Mouse (Mus musculus): ENCODE measurements at regions not wholly inside any gene's neighbourhood (a gene's known extent, or its start where the extent isn't known, plus 50 kb on each side); places are given as distances from the start of the nearest gene placed in this dataset.

DNA sequence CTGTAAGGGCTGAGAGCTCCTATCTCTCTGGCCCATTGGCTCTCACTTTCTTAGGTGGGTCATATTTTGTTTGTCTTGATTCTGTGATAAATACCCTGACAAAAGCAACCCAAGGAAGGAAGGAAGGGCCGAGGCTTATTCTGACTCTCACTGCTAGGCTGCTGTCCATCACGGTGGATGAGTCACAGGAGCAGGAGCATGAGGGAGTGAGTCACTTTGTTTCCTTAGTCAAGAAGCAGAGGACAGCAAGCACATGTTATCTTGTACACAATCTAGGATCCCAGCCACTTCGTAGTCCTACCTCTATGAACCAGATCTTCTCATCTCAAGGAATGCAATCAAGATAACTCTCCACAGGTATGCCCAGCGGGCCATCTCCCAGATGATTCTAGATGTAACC, 69.9 kb downstream of the Atp6v1g3 start:
- no peaks in the 10 kb centered on the region for H3K36me3 ChIP-seq (ENCODE audit: control insufficient read depth, insufficient read depth, low read length)
- 85% methylated on average over 4 of the region's 4 CpGs for WGBS
- no peak overlapping the region for H3K27ac ChIP-seq (ENCODE audit: low read depth, low read length)
- H3K9ac ChIP-seq (replicated peaks; ENCODE audit: low read depth, low read length), result no peak overlapping the region
- no peaks in the 10 kb centered on the region for H3K27me3 ChIP-seq (ENCODE audit: control insufficient read depth, insufficient read depth, low read length)
- no peak overlapping the region for H3K4me3 ChIP-seq (ENCODE audit: low read depth, low read length)
- H3K9me3 ChIP-seq (ENCODE audit: control insufficient read depth, low read length), result no peaks in the 10 kb centered on the region
- H3K4me2 ChIP-seq (ENCODE audit: low read depth, low read length), result no peak overlapping the region
- H3K4me1 ChIP-seq (ENCODE audit: control insufficient read depth, insufficient read depth, low read length), result no peaks in the 10 kb centered on the region
- ATAC-seq (ENCODE audit: low read depth), result no peak

DNA sequence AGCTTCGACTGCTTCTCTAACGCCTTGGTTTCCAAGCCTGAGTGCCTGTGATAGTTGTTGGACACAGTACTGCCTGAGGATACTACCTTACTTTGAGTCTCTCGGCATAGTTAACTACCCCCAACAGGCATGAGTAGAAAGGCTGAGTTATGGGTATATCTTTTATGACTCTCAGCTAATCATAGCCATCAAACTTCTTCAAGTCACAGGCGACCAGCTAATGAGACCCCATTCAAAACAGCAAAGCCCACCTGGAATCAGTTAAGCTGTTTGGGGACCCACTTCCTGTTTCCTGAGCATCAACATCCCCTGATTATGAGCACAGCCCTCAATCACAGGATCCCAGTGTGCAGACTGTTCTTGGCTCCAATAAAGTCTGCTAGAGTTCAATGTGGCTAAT, 71.4 kb downstream of the Atp6v1g3 start:
- Histone ChIP-seq H3K9ac (replicated peaks; ENCODE audit: low read depth, low read length) (no peak overlapping the region), H3K4me2 (ENCODE audit: low read depth, low read length) (no peak overlapping the region), H3K4me1 (ENCODE audit: control insufficient read depth, insufficient read depth, low read length) (no peaks in the 10 kb centered on the region), H3K27ac (ENCODE audit: low read depth, low read length) (no peak overlapping the region), H3K9me3 (ENCODE audit: control insufficient read depth, low read length) (no peaks in the 10 kb centered on the region), H3K36me3 (ENCODE audit: control insufficient read depth, insufficient read depth, low read length) (no peaks in the 10 kb centered on the region), H3K27me3 (ENCODE audit: control insufficient read depth, insufficient read depth, low read length) (no peaks in the 10 kb centered on the region), H3K4me3 (ENCODE audit: low read depth, low read length) (no peak overlapping the region)
- ATAC-seq (ENCODE audit: low read depth), result no peak
- WGBS, result 78% methylated on average over 4 of the region's 4 CpGs

GRCm38 (mm10) chr1:138345992-138346391, 72.5 kb downstream of the Atp6v1g3 start:
- no peak overlapping the region for H3K9ac ChIP-seq (replicated peaks; ENCODE audit: low read depth, low read length)
- no peaks in the 10 kb centered on the region for H3K27me3 ChIP-seq (ENCODE audit: control insufficient read depth, insufficient read depth, low read length)
- no peak overlapping the region for H3K4me3 ChIP-seq (ENCODE audit: low read depth, low read length)
- WGBS, result 37% methylated on average over 10 of the region's 10 CpGs
- ATAC-seq (ENCODE audit: low read depth), result no peak; the same call in 1 of the 2 replicates
- no peak overlapping the region for H3K27ac ChIP-seq (ENCODE audit: low read depth, low read length)
- no peaks in the 10 kb centered on the region for H3K9me3 ChIP-seq (ENCODE audit: control insufficient read depth, low read length)
- peak overlapping the region; percentile 28; the same call in 1 of the 2 replicates for H3K4me2 ChIP-seq (ENCODE audit: low read depth, low read length)
- H3K36me3 ChIP-seq (ENCODE audit: control insufficient read depth, insufficient read depth, low read length), result no peaks in the 10 kb centered on the region
- no peaks in the 10 kb centered on the region for H3K4me1 ChIP-seq (ENCODE audit: control insufficient read depth, insufficient read depth, low read length)

DNA sequence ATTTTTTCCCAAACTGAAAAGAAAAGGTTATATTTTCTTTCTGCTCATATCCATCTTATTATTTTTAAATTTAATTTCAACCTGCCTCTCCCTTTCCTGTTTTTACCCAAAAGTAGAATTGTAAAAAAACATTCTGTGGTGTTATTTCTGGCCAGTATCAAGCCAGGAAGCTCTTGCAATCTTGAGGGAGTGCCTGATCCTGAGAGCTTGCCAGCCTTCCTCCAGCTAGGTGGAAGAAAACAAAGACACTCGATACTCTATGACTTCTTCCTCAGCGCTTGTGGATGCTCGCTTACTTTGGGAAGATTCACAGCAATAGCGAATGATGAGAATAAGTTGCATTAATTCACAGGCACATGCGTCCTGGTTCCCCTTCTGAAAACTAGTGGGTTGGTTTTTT, 73.4 kb downstream of the Atp6v1g3 start:
- no peaks in the 10 kb centered on the region for H3K36me3 ChIP-seq (ENCODE audit: control insufficient read depth, insufficient read depth, low read length)
- no peak overlapping the region for H3K4me3 ChIP-seq (ENCODE audit: low read depth, low read length)
- no peaks in the 10 kb centered on the region for H3K4me1 ChIP-seq (ENCODE audit: control insufficient read depth, insufficient read depth, low read length)
- 82% methylated on average over 5 of the region's 5 CpGs for WGBS
- no peaks in the 10 kb centered on the region for H3K27me3 ChIP-seq (ENCODE audit: control insufficient read depth, insufficient read depth, low read length)
- ATAC-seq (ENCODE audit: low read depth), result no peak
- no peak overlapping the region for H3K27ac ChIP-seq (ENCODE audit: low read depth, low read length)
- no peak overlapping the region for H3K9ac ChIP-seq (replicated peaks; ENCODE audit: low read depth, low read length)
- no peak overlapping the region for H3K4me2 ChIP-seq (ENCODE audit: low read depth, low read length)
- no peaks in the 10 kb centered on the region for H3K9me3 ChIP-seq (ENCODE audit: control insufficient read depth, low read length)

DNA sequence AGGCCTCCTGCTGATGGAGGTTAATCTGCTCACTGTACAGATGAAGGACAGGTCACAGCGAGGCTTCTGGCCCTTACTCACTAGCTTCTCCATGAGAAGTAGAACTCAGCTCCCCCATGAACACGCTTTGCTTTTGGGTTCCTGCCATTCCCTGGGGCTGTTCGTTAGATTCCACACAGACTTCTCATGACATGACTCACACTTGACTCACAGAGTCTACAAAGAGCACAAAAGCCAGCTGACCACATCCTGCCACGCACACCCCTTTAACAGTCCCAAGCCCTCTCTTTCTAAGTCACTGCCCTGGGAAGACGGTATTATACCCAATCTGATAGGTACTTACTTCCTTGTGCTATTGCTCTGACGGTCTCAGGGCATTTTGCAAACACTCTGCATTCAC, 74.9 kb downstream of the Atp6v1g3 start:
- 68% methylated on average over 6 of the region's 6 CpGs for WGBS
- no peak for ATAC-seq (ENCODE audit: low read depth)
- no peaks in the 10 kb centered on the region for H3K36me3 ChIP-seq (ENCODE audit: control insufficient read depth, insufficient read depth, low read length)

DNA sequence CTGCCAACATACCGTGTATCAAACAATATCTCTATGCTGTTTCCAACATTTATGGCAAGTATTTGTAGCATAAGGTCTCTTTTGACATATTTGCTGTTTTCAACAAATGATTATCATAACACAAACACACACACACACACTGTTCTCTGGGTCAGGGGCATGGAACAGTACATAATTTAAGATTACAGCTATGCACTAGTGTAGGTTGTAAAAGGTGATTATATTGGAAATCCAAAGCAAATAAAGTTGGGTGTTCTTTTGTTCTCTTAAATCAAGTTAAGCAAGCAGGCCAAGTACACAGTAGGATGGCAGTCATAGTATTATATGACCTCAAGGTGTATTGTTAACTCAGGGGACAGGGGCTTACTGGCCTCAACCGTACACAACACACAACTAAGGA, 75.6 kb downstream of the Atp6v1g3 start:
- H3K4me2 ChIP-seq (ENCODE audit: low read depth, low read length), result no peak overlapping the region
- no peaks in the 10 kb centered on the region for H3K4me1 ChIP-seq (ENCODE audit: control insufficient read depth, insufficient read depth, low read length)
- WGBS, result 87% methylated on average over 2 of the region's 2 CpGs
- H3K27ac ChIP-seq (ENCODE audit: low read depth, low read length), result no peak overlapping the region
- ATAC-seq (ENCODE audit: low read depth), result no peak
- H3K9ac ChIP-seq (replicated peaks; ENCODE audit: low read depth, low read length), result no peak overlapping the region
- no peaks in the 10 kb centered on the region for H3K9me3 ChIP-seq (ENCODE audit: control insufficient read depth, low read length)
- H3K27me3 ChIP-seq (ENCODE audit: control insufficient read depth, insufficient read depth, low read length), result no peaks in the 10 kb centered on the region
- no peaks in the 10 kb centered on the region for H3K36me3 ChIP-seq (ENCODE audit: control insufficient read depth, insufficient read depth, low read length)
- H3K4me3 ChIP-seq (ENCODE audit: low read depth, low read length), result no peak overlapping the region

More for the DNA sequence above, 74.9 kb downstream of the Atp6v1g3 start:
- no peak overlapping the region for H3K4me3 ChIP-seq (ENCODE audit: low read depth, low read length)
- no peaks in the 10 kb centered on the region for H3K27me3 ChIP-seq (ENCODE audit: control insufficient read depth, insufficient read depth, low read length)
- H3K9me3 ChIP-seq (ENCODE audit: control insufficient read depth, low read length), result no peaks in the 10 kb centered on the region
- no peak overlapping the region for H3K4me2 ChIP-seq (ENCODE audit: low read depth, low read length)
- H3K27ac ChIP-seq (ENCODE audit: low read depth, low read length), result no peak overlapping the region
- no peak overlapping the region for H3K9ac ChIP-seq (replicated peaks; ENCODE audit: low read depth, low read length)
- H3K4me1 ChIP-seq (ENCODE audit: control insufficient read depth, insufficient read depth, low read length), result no peaks in the 10 kb centered on the region

DNA sequence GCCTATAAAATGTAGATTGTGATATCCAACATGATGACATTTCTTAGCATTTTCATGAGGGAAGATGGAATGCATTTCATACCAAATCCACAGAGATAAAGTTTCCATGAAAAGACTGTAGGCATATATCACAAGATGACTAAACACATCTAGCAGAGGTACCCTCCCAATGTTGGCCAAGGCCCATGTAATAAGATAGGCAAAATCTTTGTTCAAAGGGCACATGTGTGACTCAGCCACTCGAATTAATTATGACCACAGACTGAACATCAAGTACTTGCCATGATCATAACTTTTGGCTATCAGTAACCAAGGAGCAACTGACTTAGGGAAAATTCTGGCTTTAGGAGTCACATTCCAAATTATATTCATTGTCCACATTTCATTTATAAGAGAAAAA, 82.9 kb downstream of the Atp6v1g3 start:
- no peak overlapping the region for H3K27ac ChIP-seq (ENCODE audit: low read depth, low read length)
- WGBS, result 76% methylated on average over 1 of the region's 1 CpGs
- no peaks in the 10 kb centered on the region for H3K4me1 ChIP-seq (ENCODE audit: control insufficient read depth, insufficient read depth, low read length)
- H3K27me3 ChIP-seq (ENCODE audit: control insufficient read depth, insufficient read depth, low read length), result no peaks in the 10 kb centered on the region
- ATAC-seq (ENCODE audit: low read depth), result no peak
- H3K9me3 ChIP-seq (ENCODE audit: control insufficient read depth, low read length), result no peaks in the 10 kb centered on the region
- H3K4me3 ChIP-seq (ENCODE audit: low read depth, low read length), result no peak overlapping the region
- no peak overlapping the region for H3K9ac ChIP-seq (replicated peaks; ENCODE audit: low read depth, low read length)
- H3K36me3 ChIP-seq (ENCODE audit: control insufficient read depth, insufficient read depth, low read length), result no peaks in the 10 kb centered on the region
- no peak overlapping the region for H3K4me2 ChIP-seq (ENCODE audit: low read depth, low read length)

DNA sequence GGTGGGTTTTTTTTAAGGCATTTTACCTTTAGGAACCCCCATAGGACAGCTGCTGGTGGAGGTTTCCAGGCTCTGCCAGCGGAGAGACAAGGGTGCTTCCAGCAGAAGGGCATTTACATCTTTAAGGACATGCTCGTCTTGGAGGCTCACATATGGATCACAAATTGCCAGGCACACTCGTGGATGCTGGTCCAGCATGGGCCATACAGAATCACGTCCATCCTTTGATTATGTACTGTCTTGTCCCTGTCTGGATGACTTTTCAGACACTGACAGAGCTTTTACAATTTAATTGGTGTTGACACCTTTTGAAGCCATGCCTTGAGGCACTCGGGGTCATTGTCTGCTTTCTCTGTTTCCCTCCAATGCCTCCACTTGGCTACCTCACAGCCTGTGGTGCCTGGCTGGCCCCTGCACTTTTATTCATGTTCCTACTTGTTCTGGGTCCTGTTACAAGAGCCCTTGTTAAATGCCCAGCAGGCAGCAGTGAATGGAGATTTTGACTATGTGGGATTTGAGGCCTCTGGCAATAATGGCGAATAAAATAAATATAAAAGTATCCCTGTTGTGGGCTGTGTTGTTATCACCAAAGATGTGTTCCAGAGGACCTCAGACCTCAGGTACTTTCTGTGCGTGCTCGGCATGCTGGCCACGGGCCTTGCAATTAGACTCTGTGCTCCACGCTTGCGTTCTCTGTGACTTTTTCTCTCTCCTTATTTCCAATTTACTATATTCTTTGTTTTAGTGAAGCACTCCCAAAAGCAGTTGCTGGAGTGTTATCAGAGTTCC, 89.3 kb downstream of the Atp6v1g3 start:
- no peaks in the 10 kb centered on the region for H3K36me3 ChIP-seq (ENCODE audit: control insufficient read depth, insufficient read depth, low read length)
- no peak for ATAC-seq (ENCODE audit: low read depth)
- H3K27me3 ChIP-seq (ENCODE audit: control insufficient read depth, insufficient read depth, low read length), result no peaks in the 10 kb centered on the region
- H3K9ac ChIP-seq (replicated peaks; ENCODE audit: low read depth, low read length), result no peak overlapping the region
- H3K27ac ChIP-seq (ENCODE audit: low read depth, low read length), result no peak overlapping the region
- no peaks in the 10 kb centered on the region for H3K4me1 ChIP-seq (ENCODE audit: control insufficient read depth, insufficient read depth, low read length)
- no peak overlapping the region for H3K4me3 ChIP-seq (ENCODE audit: low read depth, low read length)
- no peaks in the 10 kb centered on the region for H3K9me3 ChIP-seq (ENCODE audit: control insufficient read depth, low read length)
- WGBS, result 54% methylated on average over 11 of the region's 11 CpGs
- H3K4me2 ChIP-seq (ENCODE audit: low read depth, low read length), result no peak overlapping the region

GRCm38 (mm10) chr1:138369953-138370482, 96.5 kb downstream of the Atp6v1g3 start:
- H3K27me3 ChIP-seq (ENCODE audit: control insufficient read depth, insufficient read depth, low read length), result no peaks in the 10 kb centered on the region
- H3K4me1 ChIP-seq (ENCODE audit: control insufficient read depth, insufficient read depth, low read length), result no peaks in the 10 kb centered on the region
- no peak overlapping the region for H3K4me3 ChIP-seq (ENCODE audit: low read depth, low read length)
- no peaks in the 10 kb centered on the region for H3K9me3 ChIP-seq (ENCODE audit: control insufficient read depth, low read length)
- no peak overlapping the region for H3K27ac ChIP-seq (ENCODE audit: low read depth, low read length)
- no peaks in the 10 kb centered on the region for H3K36me3 ChIP-seq (ENCODE audit: control insufficient read depth, insufficient read depth, low read length)
- ATAC-seq (ENCODE audit: low read depth), result no peak
- no peak overlapping the region for H3K9ac ChIP-seq (replicated peaks; ENCODE audit: low read depth, low read length)
- H3K4me2 ChIP-seq (ENCODE audit: low read depth, low read length), result no peak overlapping the region
